Mouse (Mus musculus) heart, embryonic 12.5 days (tissue): ENCODE measurements around the gene Ccdc81. TPM values are rescaled to one million over a fixed set of nuclear protein-coding genes. Genes with fewer than 3 reads are reported as not detected.

ENCODE experiments used
- ATAC-seq: fragments of 200-750 bp; cut with Nextera tagmentation; 2 replicates; pipeline ENCODE4 v1.8.0; 2017; ENCODE audit warnings: moderate TSS enrichment, moderate library complexity; ENCODE audit not compliant: insufficient number of reproducible peaks, low FRiP score
- H3K27ac ChIP-seq: fragments of 300-500 bp; sonication (generic); 2 replicates; pipeline ENCODE4 v1.5.1; 2016; ENCODE audit warnings: mild to moderate bottlenecking, moderate library complexity; ENCODE audit not compliant: poor library complexity, severe bottlenecking
- H3K27me3 ChIP-seq: fragments of 300-500 bp; sonication (generic); replicated peaks from 2 replicates; pipeline ENCODE4 v1.6.1; 2016; ENCODE audit warnings: mild to moderate bottlenecking, moderate library complexity
- H3K36me3 ChIP-seq: fragments of 300-500 bp; sonication (generic); 2 replicates; pipeline ENCODE4 v1.6.1; 2016; ENCODE audit warnings: mild to moderate bottlenecking, moderate library complexity
- H3K4me1 ChIP-seq: fragments of 300-500 bp; sonication (generic); replicated peaks from 2 replicates; pipeline ENCODE4 v1.6.1; 2016; ENCODE audit warnings: mild to moderate bottlenecking
- H3K4me2 ChIP-seq: fragments of 300-500 bp; sonication (generic); 2 replicates; pipeline ENCODE4 v1.6.1; 2016; ENCODE audit warnings: mild to moderate bottlenecking, moderate library complexity
- H3K4me3 ChIP-seq: fragments of 300-500 bp; sonication (generic); 2 replicates; pipeline ENCODE4 v1.5.1; 2016; ENCODE audit warnings: mild to moderate bottlenecking
- H3K9ac ChIP-seq: fragments of 300-500 bp; sonication (generic); 2 replicates; pipeline ENCODE4 v1.6.1; 2016; ENCODE audit warnings: mild to moderate bottlenecking, moderate library complexity
- H3K9me3 ChIP-seq: fragments of 300-500 bp; sonication (generic); replicated peaks from 2 replicates; pipeline ENCODE4 v1.6.1; 2016; ENCODE audit warnings: mild to moderate bottlenecking, moderate library complexity
- WGBS: fragments of 180-500 bp; shearing (Covaris S2); methylation state at CpG from one replicate; pipeline ENCODE4 v1.1.7; 2016; 5-methylcytosine and 5-hydroxymethylcytosine counted together
- polyA plus RNA-seq: library from polyadenylated mRNA; unstranded; fragments of >200 nt; fragmentation: Nextera tagmentation; extraction: Ambion mirVana; gene quantifications from 2 replicates; pipeline ENCODE4 v1.2.1, GENCODE M21; 2016

Ccdc81 gene
- polyA plus RNA-seq, 1 experiment from 2014 or later: 0.06 TPM

- H3K9me3 ChIP-seq: no peaks in the 10 kb centered on the region
- H3K36me3 ChIP-seq: peaks cover 17% of the 10 kb centered on the region
- 84% methylated on average over 3 of the region's 3 CpGs for WGBS
- H3K4me3 ChIP-seq: no peak overlapping the region
- no peak for ATAC-seq
- no peak overlapping the region for H3K4me2 ChIP-seq
- H3K9ac ChIP-seq: no peak overlapping the region
- H3K27me3 ChIP-seq: no peaks in the 10 kb centered on the region
- H3K27ac ChIP-seq: no peak overlapping the region
- H3K4me1 ChIP-seq: no peaks in the 10 kb centered on the region
Observed at GRCm38 (mm10) chr7:89912356-89912755, 8.9 kb upstream of the Ccdc81 start.

GRCm38 (mm10) chr7:89909711-89910110 lies 6.3 kb upstream of the Ccdc81 start:
- no peak overlapping the region for H3K9ac ChIP-seq
- no peak overlapping the region for H3K4me2 ChIP-seq
- H3K36me3 ChIP-seq: 0 out of 2 replicates have a peak, but pooled peaks cover 2% of the 10 kb centered on the region
- no peak for ATAC-seq
- no peak overlapping the region for H3K4me3 ChIP-seq
- H3K4me1 ChIP-seq: no peaks in the 10 kb centered on the region
- no peaks in the 10 kb centered on the region for H3K27me3 ChIP-seq
- no peak overlapping the region for H3K27ac ChIP-seq
- H3K9me3 ChIP-seq: no peaks in the 10 kb centered on the region
- 73% methylated on average over 4 of the region's 4 CpGs for WGBS

DNA sequence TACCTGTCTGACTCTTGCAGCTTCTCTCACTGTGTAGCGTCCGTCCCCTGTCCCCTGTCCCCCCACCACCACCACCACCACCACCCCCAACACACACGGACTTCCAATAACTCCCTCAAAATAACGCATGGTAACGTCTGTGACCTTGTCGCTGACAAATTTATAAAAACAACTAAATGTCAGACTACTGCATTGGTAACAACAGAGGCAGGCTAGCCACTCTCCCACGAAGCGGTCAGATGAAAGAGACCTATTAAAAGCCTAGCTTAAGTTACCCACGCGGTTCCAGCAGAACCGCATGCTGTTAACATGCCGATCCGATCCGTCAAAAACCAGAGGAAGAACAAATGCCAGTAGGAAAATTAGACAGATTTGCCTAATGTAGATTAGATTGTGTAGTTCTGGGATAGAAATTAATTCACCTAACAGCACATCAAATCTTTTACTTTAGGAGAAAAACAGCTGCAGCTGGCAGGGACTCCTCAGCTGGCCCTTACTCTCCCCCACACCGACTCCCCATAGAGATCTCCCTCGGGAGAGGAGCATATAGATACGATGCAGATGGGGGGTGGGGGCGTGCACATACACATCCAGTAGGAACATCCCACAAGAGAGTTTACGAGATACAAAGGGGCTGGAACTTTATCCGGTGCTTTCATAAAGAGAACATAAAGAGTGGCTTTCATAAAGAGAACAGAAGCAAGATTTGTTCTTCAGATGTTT lies 5.6 kb upstream of the Ccdc81 start:
- Histone ChIP-seq H3K4me3 (no peak overlapping the region), H3K9me3 (no peaks in the 10 kb centered on the region), H3K27ac (no peak overlapping the region), H3K9ac (no peak overlapping the region), H3K27me3 (no peaks in the 10 kb centered on the region), H3K4me1 (no peaks in the 10 kb centered on the region), H3K36me3 (no peaks in the 10 kb centered on the region), H3K4me2 (no peak overlapping the region)
- WGBS: 68% methylated on average over 20 of the region's 20 CpGs
- no peak for ATAC-seq

GRCm38 (mm10) chr7:89908421-89908820 lies 5.0 kb upstream of the Ccdc81 start:
- Histone ChIP-seq H3K4me3 (no peak overlapping the region), H3K4me1 (0 out of 2 replicates have a peak, but pooled peaks cover 5% of the 10 kb centered on the region), H3K36me3 (no peaks in the 10 kb centered on the region), H3K4me2 (no peak overlapping the region), H3K9ac (no peak overlapping the region), H3K27ac (no peak overlapping the region), H3K9me3 (no peaks in the 10 kb centered on the region), H3K27me3 (no peaks in the 10 kb centered on the region)
- no peak for ATAC-seq
- 63% methylated on average over 7 of the region's 7 CpGs for WGBS

DNA sequence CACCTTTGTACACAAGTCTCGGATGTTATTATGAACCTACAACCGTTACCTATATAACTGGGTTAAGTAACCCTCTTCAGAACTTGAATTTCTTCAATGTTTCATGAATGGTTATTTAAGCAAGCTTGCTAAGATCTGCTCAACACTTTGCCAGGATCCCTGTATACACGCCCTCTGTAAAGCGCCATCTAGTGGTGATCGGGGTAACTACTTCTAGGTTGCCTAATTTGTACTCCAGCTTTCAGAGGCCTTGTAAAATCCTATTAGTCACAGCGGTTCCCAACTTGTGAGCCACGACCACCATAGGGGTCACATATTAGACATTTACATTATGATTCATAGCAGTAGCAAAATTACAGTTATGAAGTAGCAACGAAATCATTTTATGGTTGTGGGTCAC lies 4.5 kb upstream of the Ccdc81 start:
- Histone ChIP-seq H3K4me3 (no peak overlapping the region), H3K4me1 (0 out of 2 replicates have a peak, but pooled peaks cover 5% of the 10 kb centered on the region), H3K27ac (no peak overlapping the region), H3K9me3 (no peaks in the 10 kb centered on the region), H3K9ac (no peak overlapping the region), H3K36me3 (no peaks in the 10 kb centered on the region), H3K4me2 (no peak overlapping the region), H3K27me3 (no peaks in the 10 kb centered on the region)
- no peak for ATAC-seq
- WGBS: 17% methylated on average over 8 of the region's 8 CpGs

DNA sequence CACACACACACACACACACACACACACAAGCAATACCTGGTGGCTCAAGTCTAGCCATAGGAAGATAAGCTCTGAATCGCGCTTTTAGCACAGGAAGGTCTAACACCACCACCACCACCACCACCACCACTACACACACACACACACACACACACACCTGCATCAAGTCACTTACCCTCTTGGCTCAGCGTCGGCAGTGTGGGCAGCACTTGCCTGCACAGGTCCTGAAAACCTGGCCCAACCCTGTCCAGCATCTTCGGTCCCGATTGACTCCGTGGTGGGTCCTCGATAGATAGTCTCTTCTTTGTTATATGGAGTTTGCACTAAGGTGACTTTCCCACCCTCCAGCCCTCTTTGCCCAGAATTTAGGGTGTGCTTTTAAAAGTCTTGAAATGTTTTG lies 422 bp downstream of the Ccdc81 start:
- no peak overlapping the region for H3K27ac ChIP-seq
- no peak overlapping the region for H3K4me3 ChIP-seq
- ATAC-seq: no peak
- WGBS: 80% methylated on average over 8 of the region's 8 CpGs
- H3K36me3 ChIP-seq: no peaks in the 10 kb centered on the region
- H3K9me3 ChIP-seq: no peaks in the 10 kb centered on the region
- H3K4me1 ChIP-seq: 0 out of 2 replicates have a peak, but pooled peaks cover 5% of the 10 kb centered on the region
- no peak overlapping the region for H3K9ac ChIP-seq
- no peaks in the 10 kb centered on the region for H3K27me3 ChIP-seq
- peak overlapping the region; percentile 56; the same call in 1 of the 2 replicates for H3K4me2 ChIP-seq

DNA sequence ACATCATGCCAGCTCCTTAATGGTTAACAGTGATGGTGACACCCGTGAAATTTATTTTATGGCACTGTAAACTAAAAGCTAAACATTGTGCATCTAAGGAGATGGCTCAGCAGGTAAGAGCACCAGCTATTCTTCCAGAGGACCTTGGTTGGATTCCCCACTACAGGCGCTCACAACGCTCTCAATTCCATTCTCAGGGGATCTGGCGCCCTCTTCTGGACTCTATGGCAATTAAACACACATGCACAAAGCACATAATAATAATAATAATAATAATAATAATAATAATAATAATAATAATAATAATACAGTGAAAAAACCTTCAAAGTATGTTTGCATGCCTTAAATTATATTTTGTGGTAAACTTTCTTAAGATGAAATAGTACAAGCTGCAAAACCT lies 11.6 kb downstream of the Ccdc81 start:
- Histone ChIP-seq H3K4me2 (no peak overlapping the region), H3K36me3 (no peaks in the 10 kb centered on the region), H3K27me3 (no peaks in the 10 kb centered on the region), H3K27ac (no peak overlapping the region), H3K9me3 (no peaks in the 10 kb centered on the region), H3K4me3 (no peak overlapping the region), H3K9ac (no peak overlapping the region), H3K4me1 (no peaks in the 10 kb centered on the region)
- no peak for ATAC-seq
- WGBS: 38% methylated on average over 4 of the region's 4 CpGs

GRCm38 (mm10) chr7:89891412-89891811 lies 12.0 kb downstream of the Ccdc81 start:
- H3K27ac ChIP-seq: no peak overlapping the region
- no peak overlapping the region for H3K4me3 ChIP-seq
- no peaks in the 10 kb centered on the region for H3K4me1 ChIP-seq
- no peak overlapping the region for H3K4me2 ChIP-seq
- no peak for ATAC-seq
- H3K9me3 ChIP-seq: no peaks in the 10 kb centered on the region
- 79% methylated on average over 5 of the region's 5 CpGs for whole genome bisulfite sequencing
- no peaks in the 10 kb centered on the region for H3K36me3 ChIP-seq
- no peaks in the 10 kb centered on the region for H3K27me3 ChIP-seq
- no peak overlapping the region for H3K9ac ChIP-seq

- no peak overlapping the region for H3K4me2 ChIP-seq
- no peak overlapping the region for H3K27ac ChIP-seq
- WGBS: 57% methylated on average over 3 of the region's 3 CpGs
- no peak overlapping the region for H3K4me3 ChIP-seq
- H3K9me3 ChIP-seq: no peaks in the 10 kb centered on the region
- no peaks in the 10 kb centered on the region for H3K27me3 ChIP-seq
- 0 out of 2 replicates have a peak, but pooled peaks cover 5% of the 10 kb centered on the region for H3K4me1 ChIP-seq
- no peaks in the 10 kb centered on the region for H3K36me3 ChIP-seq
- no peak for ATAC-seq
- no peak overlapping the region for H3K9ac ChIP-seq
Observed at GRCm38 (mm10) chr7:89884551-89884950, 18.9 kb downstream of the Ccdc81 start.

- H3K4me1 ChIP-seq: 0 out of 2 replicates have a peak, but pooled peaks cover 4% of the 10 kb centered on the region
- no peak overlapping the region for H3K27ac ChIP-seq
- no peaks in the 10 kb centered on the region for H3K27me3 ChIP-seq
- no peaks in the 10 kb centered on the region for H3K9me3 ChIP-seq
- no peaks in the 10 kb centered on the region for H3K36me3 ChIP-seq
- WGBS: 71% methylated on average over 1 of the region's 1 CpGs
- no peak overlapping the region for H3K4me3 ChIP-seq
- ATAC-seq: no peak
- no peak overlapping the region for H3K4me2 ChIP-seq
- H3K9ac ChIP-seq: no peak overlapping the region
Observed at GRCm38 (mm10) chr7:89879686-89880085, 23.7 kb downstream of the Ccdc81 start.

GRCm38 (mm10) chr7:89867221-89867620 lies 36.2 kb downstream of the Ccdc81 start:
- no peak overlapping the region for H3K4me2 ChIP-seq
- no peak overlapping the region for H3K27ac ChIP-seq
- no peaks in the 10 kb centered on the region for H3K36me3 ChIP-seq
- 58% methylated on average over 5 of the region's 5 CpGs for WGBS
- H3K27me3 ChIP-seq: no peaks in the 10 kb centered on the region
- ATAC-seq: no peak
- H3K4me1 ChIP-seq: no peaks in the 10 kb centered on the region
- H3K4me3 ChIP-seq: no peak overlapping the region
- 0 out of 2 replicates have a peak, but pooled peaks cover 3% of the 10 kb centered on the region for H3K9me3 ChIP-seq
- no peak overlapping the region for H3K9ac ChIP-seq

DNA sequence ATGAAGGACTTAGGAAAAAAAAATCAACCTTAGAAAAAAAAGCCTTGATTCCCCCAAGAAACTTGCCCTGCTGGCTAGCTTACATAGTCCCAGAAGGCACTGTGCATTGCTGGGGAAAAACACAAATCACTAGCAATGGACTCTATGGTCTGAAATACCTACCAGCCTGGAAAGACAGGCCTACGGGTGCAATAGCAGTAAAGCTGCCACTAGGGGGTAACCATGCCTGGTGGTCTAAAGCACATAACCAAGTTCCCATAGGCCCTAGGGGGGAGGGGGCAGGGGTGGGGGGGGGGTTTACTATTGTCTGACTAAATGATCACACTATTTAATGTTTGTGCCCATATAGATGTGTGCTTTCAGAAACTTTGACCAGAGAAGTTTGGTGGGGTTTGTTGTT lies 38.7 kb downstream of the Ccdc81 start:
- Histone ChIP-seq H3K36me3 (no peaks in the 10 kb centered on the region), H3K4me3 (no peak overlapping the region), H3K9ac (no peak overlapping the region), H3K4me1 (no peaks in the 10 kb centered on the region), H3K27me3 (no peaks in the 10 kb centered on the region), H3K27ac (no peak overlapping the region), H3K9me3 (0 out of 2 replicates have a peak, but pooled peaks cover 3% of the 10 kb centered on the region), H3K4me2 (no peak overlapping the region)
- no peak for ATAC-seq
- 95% methylated on average over 1 of the region's 1 CpGs for WGBS
